Mouse (Mus musculus) bone marrow, adult 2 months (tissue): Measurements from ENCODE around the gene Hist2h2ac. TPM values are rescaled to one million over a fixed set of nuclear protein-coding genes. Genes with fewer than 3 reads are reported as not detected.

Experiments
- H3K27ac ChIP-seq: fragments of 200-500 bp; 2 replicates; pipeline ENCODE4 v1.5.1; 2012; ENCODE audit warnings: low read depth, mild to moderate bottlenecking, control low read depth, inconsistent platforms, low read length; ENCODE audit not compliant: control insufficient read depth, poor library complexity, insufficient read depth
- H3K4me1 ChIP-seq: fragments of 200-500 bp; 2 replicates; pipeline ENCODE4 v1.6.1; 2011; ENCODE audit warnings: low read length; ENCODE audit not compliant: control insufficient read depth, insufficient read depth
- H3K4me3 ChIP-seq: fragments of 200-500 bp; replicated peaks from 2 replicates; pipeline ENCODE3; 2011; ENCODE audit warnings: mild to moderate bottlenecking, low read depth, low read length, control low read depth; ENCODE audit not compliant: control insufficient read depth
- CTCF ChIP-seq: fragments of 200-500 bp; IDR thresholded peaks from 2 replicates; pipeline ENCODE4 v1.5.1; 2011; ENCODE audit warnings: low read length, control low read depth; ENCODE audit not compliant: control insufficient read depth, insufficient read depth
- POLR2A ChIP-seq: fragments of 200-500 bp; IDR thresholded peaks from 2 replicates; pipeline ENCODE4 v1.6.1; 2011; ENCODE audit warnings: low read depth, mild to moderate bottlenecking, control low read depth, low read length, borderline replicate concordance; ENCODE audit not compliant: control insufficient read depth
- WGBS: fragments of 180-500 bp; shearing (Covaris S2); methylation state at CpG from one replicate; pipeline ENCODE4 v1.1.7; 2018; 5-methylcytosine and 5-hydroxymethylcytosine counted together
- polyA plus RNA-seq: library from polyadenylated mRNA; stranded (reverse); fragments of >200 nt; gene quantifications from 2 replicates; pipeline ENCODE4 v1.2.4, GENCODE M21; 2011; ENCODE audit warnings: low replicate concordance; ENCODE audit not compliant: missing spikeins, insufficient read depth, insufficient read length

Gene Hist2h2ac
- polyA plus RNA-seq, 1 experiment, result 25.1 TPM

DNA sequence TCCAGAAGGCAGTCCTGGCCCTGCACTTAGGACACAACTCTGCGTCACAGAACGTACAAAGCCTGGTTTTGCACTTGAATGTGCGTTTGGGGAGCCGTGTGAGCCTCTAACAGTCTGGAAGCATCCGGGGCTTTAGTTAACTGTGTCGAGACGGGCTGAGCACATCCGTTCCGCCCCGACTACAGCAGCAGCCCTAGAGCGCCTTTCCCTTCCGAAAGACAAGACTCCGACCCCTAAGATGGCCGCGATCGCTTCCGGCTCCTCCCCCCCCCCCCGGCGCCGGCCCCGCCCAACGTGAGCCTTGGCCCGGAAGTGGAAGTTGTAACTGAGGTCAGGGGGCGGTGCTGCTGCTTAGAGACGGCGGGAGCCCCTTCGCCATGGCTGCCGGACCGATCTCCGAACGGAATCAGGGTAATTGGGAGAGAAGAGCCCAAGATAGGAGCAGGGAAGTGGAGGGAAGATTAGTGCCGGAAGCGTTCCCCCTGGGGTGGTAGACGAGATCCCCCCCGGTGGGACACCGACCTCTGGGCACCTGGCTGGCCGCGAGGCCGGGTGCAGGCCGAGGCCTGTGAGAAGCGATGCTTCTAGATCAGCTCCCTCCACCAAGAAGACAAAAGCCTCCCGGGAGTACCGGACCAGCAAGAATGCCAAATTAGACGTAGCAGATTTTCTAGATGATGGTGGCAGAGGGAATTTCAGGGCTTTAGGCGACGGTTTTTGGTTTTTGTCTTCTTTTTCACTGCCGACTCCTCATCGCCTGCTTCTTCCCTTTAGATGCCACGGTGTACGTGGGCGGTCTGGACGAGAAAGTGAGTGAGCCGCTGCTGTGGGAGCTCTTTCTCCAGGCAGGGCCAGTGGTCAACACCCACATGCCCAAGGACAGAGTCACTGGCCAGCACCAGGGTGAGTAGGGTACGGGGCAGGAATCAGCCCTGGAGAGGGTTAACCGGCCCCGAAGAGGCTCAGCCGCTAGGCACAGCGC lies 48.2 kb downstream of the Hist2h2ac start, which contains the start of gene Sf3b4:
Sf3b4 (plus strand) TSS at position 136 of the 982 bp plus-strand sequence.
- WGBS, result under 1% methylated on average over 58 of the region's 58 CpGs
- peak within 1 kb of the TSS; percentile 80 for H3K4me3 ChIP-seq
- TF ChIP-seq CTCF (no peak), POLR2A (peak; percentile 95; the same call in 1 of the 2 replicates)
- peaks cover 2% of the 10 kb centered on the region for H3K4me1 ChIP-seq
- peak within 1 kb of the TSS; percentile 97 for H3K27ac ChIP-seq

DNA sequence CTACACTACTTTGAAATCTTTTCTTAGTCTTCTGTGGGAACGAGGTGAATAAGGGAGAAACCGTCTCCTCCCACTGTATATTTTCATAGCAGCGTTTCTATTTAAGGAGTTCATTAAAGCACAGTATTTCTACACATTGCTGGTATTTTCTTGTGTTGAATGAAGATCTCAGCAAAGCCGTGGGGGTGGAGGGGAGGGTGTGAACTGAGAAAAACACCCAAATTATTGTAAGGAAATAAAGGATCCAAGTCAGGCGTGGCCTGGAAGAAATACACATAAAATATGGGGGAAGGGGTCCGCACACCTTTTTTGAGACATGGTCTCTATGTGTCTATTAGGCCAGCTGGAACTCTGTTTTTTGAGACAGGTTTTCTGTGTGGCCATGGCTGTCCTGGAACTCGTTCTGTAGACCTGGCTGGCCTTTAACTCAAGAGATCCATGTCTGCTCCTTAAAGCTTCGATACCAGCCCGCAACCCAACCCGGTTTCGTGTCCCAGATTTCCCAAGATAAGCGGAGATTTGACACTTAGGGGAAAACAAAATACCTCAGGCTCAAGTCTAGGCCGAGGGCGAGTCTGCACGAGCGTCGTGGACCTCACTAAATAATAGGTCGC lies 49.0 kb downstream of the Hist2h2ac start:
- Histone ChIP-seq H3K27ac (peak overlapping the region; percentile 97), H3K4me3 (peak overlapping the region; percentile 80), H3K4me1 (peaks cover 2% of the 10 kb centered on the region)
- WGBS, result 17% methylated on average over 18 of the region's 18 CpGs
- no peak for TF ChIP-seq POLR2A
- no peak for TF ChIP-seq CTCF

DNA sequence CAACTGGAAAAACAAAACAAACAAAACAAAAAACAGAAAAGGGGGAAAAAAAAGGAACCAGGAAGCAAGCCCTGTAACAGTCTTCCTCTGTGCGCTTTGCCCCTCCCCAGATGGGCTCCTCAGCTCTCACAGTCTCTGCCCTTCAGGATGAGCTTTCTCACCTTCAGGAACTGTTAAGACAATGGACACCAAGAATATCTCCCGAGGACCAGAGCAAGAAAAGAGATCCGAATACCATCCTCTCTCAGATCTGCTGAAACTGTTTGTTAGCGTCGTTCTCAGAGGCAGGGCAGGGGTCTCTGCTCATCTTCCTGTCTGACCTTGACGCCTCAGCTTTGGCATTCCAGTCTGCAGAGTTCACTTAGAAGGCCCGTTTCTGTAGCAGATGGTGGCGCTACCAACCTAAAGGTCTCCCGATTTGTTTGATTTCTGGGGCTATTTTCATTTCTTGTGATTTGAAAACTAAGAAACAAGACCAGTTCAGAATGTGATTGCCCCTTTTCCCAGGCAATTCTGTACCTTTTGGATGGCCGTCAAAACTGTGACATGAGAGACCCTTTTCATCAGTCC lies 49.6 kb downstream of the Hist2h2ac start:
- WGBS, result 55% methylated on average over 10 of the region's 10 CpGs
- Histone ChIP-seq H3K4me1 (peaks cover 2% of the 10 kb centered on the region), H3K27ac (no peak overlapping the region), H3K4me3 (no peak overlapping the region)
- TF ChIP-seq CTCF (no peak), POLR2A (no peak)

Other genes starting within 250 kb of the Hist2h2ac start
- 36.1 and 59.2 TPM in 2 replicates for gene Plekho1, start 224.9 kb downstream of the Hist2h2ac start, polyA plus RNA-seq
- gene Vps45, start 162.4 kb downstream of the Hist2h2ac start, polyA plus RNA-seq, result 11.8 and 20.1 TPM in 2 replicates
- 14.6 and 22.2 TPM in 2 replicates for gene Otud7b, start 116.4 kb downstream of the Hist2h2ac start, polyA plus RNA-seq
- 6.3 and 10.1 TPM in 2 replicates for gene Mtmr11, start 58.9 kb downstream of the Hist2h2ac start, polyA plus RNA-seq
- 14.9 and 25.7 TPM in 2 replicates for gene Sf3b4, start 48.5 kb downstream of the Hist2h2ac start, polyA plus RNA-seq
- 5.7 and 6.2 TPM in 2 replicates for gene Sv2a, start 39.7 kb downstream of the Hist2h2ac start, polyA plus RNA-seq
- gene Bola1, start 1.2 kb downstream of the Hist2h2ac start, polyA plus RNA-seq, result 11.5 and 12.7 TPM in 2 replicates
- gene Hist2h2ab, start 1.0 kb downstream of the Hist2h2ac start, polyA plus RNA-seq, result 26.5 TPM in 1 of 2 replicates, not detected in the other
- gene Hist2h2be, start 239 bp upstream of the Hist2h2ac start, polyA plus RNA-seq, result 8.6 and 9.4 TPM in 2 replicates
- gene Hist2h3c2, start 18.2 kb upstream of the Hist2h2ac start, polyA plus RNA-seq, result 50.6 and 79.9 TPM in 2 replicates
- gene Hist2h2aa2, start 19.4 kb upstream of the Hist2h2ac start, polyA plus RNA-seq, result 80.4 and 139 TPM in 2 replicates
- 4.5 TPM in 1 of 2 replicates, not detected in the other for gene Hist2h2aa1, start 24.6 kb upstream of the Hist2h2ac start, polyA plus RNA-seq
- not detected in 2 replicates for gene Hist2h3c1, start 25.8 kb upstream of the Hist2h2ac start, polyA plus RNA-seq
- gene Hist2h4, start 42.4 kb upstream of the Hist2h2ac start, polyA plus RNA-seq, result 25.3 and 31.8 TPM in 2 replicates
- 20.8 and 28.9 TPM in 2 replicates for gene Hist2h3b, start 47.8 kb upstream of the Hist2h2ac start, polyA plus RNA-seq
- 71.9 and 132 TPM in 2 replicates for gene Hist2h2bb, start 48.9 kb upstream of the Hist2h2ac start, polyA plus RNA-seq
- 2.2 and 6.2 TPM in 2 replicates for gene Fcgr1, start 73.1 kb upstream of the Hist2h2ac start, polyA plus RNA-seq
- not detected in 2 replicates for gene BC107364, start 231.4 kb upstream of the Hist2h2ac start, polyA plus RNA-seq